Mouse (Mus musculus) regulatory T cell (primary cell): ENCODE results near the gene Pdik1l.
"Not testable (repeated sequence)": the region's sequence is repeated elsewhere in the genome, so short reads cannot be mapped to it uniquely, and the experiment has no call there.

Experiments
- in situ Hi-C: fragments of 300-600 bp; cut with MboI, MseI; formaldehyde crosslinking; loops from one replicate; pipeline ENCODE4 v1.15.1; 2025; ENCODE audit warnings: high pct_unique_total_duplicates

Pdik1l gene

GRCm38 (mm10) chr4:134299498-134299810, 11.8 kb upstream of the Pdik1l start:
- in situ Hi-C loops = loop anchor here (5.0 kb wide), 1 partner anchor 42 kb away; no protein-coding TSS in a partner anchor

GRCm38 (mm10) chr4:134298626-134299497, 11.2 kb upstream of the Pdik1l start:
- in situ Hi-C loops = loop anchor here (5.0 kb wide), 1 partner anchor 42 kb away; no protein-coding TSS in a partner anchor

GRCm38 (mm10) chr4:134297369-134297768, 9.7 kb upstream of the Pdik1l start:
- in situ Hi-C loops = loop anchor here (5.0 kb wide), 1 partner anchor 40 kb away; no protein-coding TSS in a partner anchor

- in situ Hi-C loops = loop anchor here (5.0 kb wide), 1 partner anchor 39 kb away; no protein-coding TSS in a partner anchor
These were observed 8.8 kb upstream of the Pdik1l start for GRCm38 (mm10) chr4:134296523-134296922.

GRCm38 (mm10) chr4:134296096-134296495, 8.4 kb upstream of the Pdik1l start:
- in situ Hi-C loops = loop anchor here (5.0 kb wide), 1 partner anchor 39 kb away; no protein-coding TSS in a partner anchor

GRCm38 (mm10) chr4:134293692-134294163, 6.0 kb upstream of the Pdik1l start:
- in situ Hi-C loops = no loop called here

- in situ Hi-C loops = no loop called here
These were observed 5.5 kb upstream of the Pdik1l start for GRCm38 (mm10) chr4:134293061-134293691.

GRCm38 (mm10) chr4:134292067-134292466, 4.4 kb upstream of the Pdik1l start:
- in situ Hi-C loops = no loop called here

GRCm38 (mm10) chr4:134288397-134289256, 932 bp upstream of the Pdik1l start:
- in situ Hi-C loops = no loop called here

- in situ Hi-C loops = no loop called here
These were observed 529 bp downstream of the Pdik1l start for GRCm38 (mm10) chr4:134287168-134287564.

- in situ Hi-C loops = no loop called here
These were observed 1.2 kb downstream of the Pdik1l start for GRCm38 (mm10) chr4:134286226-134287167.

- in situ Hi-C loops = no loop called here
These were observed 2.8 kb downstream of the Pdik1l start for GRCm38 (mm10) chr4:134284942-134285341.

- in situ Hi-C loops = no loop called here
These were observed 14.0 kb downstream of the Pdik1l start for GRCm38 (mm10) chr4:134273417-134274345.

GRCm38 (mm10) chr4:134272731-134273416, 14.8 kb downstream of the Pdik1l start:
- in situ Hi-C loops = no loop called here

- in situ Hi-C loops = no loop called here
These were observed 15.7 kb downstream of the Pdik1l start for GRCm38 (mm10) chr4:134271979-134272378.

GRCm38 (mm10) chr4:134269622-134270021, 18.1 kb downstream of the Pdik1l start:
- in situ Hi-C loops = not testable (repeated sequence)

GRCm38 (mm10) chr4:134268102-134268655, 19.5 kb downstream of the Pdik1l start:
- in situ Hi-C loops = no loop called here

GRCm38 (mm10) chr4:134265860-134266585, 21.7 kb downstream of the Pdik1l start:
- in situ Hi-C loops = no loop called here
